Mouse (Mus musculus) bone marrow macrophage, adult 2 months (primary cell): ENCODE measurements around the gene Prrt1. TPM values are rescaled to one million over a fixed set of nuclear protein-coding genes. Genes with fewer than 3 reads are reported as not detected.

Experiments
- H3K27ac ChIP-seq: 2 replicates; pipeline ENCODE4 v1.5.1; 2012; ENCODE audit warnings: low read depth, low read length; ENCODE audit not compliant: insufficient read depth
- H3K4me1 ChIP-seq: 2 replicates; pipeline ENCODE4 v1.6.1; 2012; ENCODE audit warnings: low read length; ENCODE audit not compliant: control insufficient read depth, insufficient read depth
- H3K4me3 ChIP-seq: 2 replicates; pipeline ENCODE4 v1.5.1; 2012; ENCODE audit warnings: mild to moderate bottlenecking, low read length, moderate library complexity; ENCODE audit not compliant: insufficient read depth
- CTCF ChIP-seq: IDR thresholded peaks from 2 replicates; pipeline ENCODE4 v1.5.1; 2012; ENCODE audit warnings: low read depth, mild to moderate bottlenecking, low read length, moderate library complexity
- POLR2A ChIP-seq: IDR thresholded peaks from 2 replicates; pipeline ENCODE4 v1.6.1; 2012; ENCODE audit warnings: mild to moderate bottlenecking, low read depth, low read length, borderline replicate concordance
- polyA plus RNA-seq: library from polyadenylated mRNA; stranded (reverse); fragments of >200 nt; gene quantifications from 2 replicates; pipeline ENCODE4 v1.2.4, GENCODE M21; 2012; ENCODE audit not compliant: missing spikeins, insufficient read depth, insufficient read length

The Prrt1 gene
- polyA plus RNA-seq, 1 experiment = 1.3 TPM

DNA sequence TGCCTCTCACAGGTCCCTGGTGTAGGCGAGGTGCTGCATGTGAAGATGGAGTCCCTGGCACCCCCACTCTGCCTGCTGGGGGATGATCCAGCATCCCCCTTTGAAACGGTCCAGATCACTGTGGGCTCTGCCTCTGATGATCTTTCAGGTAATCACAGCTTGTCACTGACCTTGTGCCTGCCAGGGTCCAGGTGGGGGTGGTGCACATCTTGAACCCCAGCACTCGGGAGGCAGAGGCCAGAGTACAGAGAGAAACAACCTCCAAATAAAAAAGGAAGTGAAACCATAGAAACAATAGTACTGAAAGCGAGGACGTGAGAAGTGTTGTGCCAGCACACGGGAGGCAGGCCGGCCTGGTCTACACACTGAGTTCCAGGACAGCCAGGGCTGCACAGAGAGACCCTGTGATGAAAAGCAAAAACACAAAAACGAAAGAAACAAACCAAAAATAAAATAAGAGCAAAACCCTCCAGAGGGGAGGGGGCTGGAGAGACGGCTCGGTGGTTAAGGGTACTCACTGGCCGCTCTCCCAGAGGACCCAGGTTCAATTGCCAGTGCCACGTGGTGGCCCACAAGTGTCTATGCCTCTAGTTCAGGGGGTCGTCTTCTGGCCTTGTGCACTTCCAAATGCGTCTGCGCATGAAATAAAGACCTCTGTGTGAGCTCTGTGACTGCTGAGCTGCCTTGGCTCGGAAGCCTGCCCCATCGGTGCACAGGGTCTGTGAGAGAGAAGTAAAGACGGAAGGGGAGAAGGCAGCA lies 20.0 kb downstream of the Prrt1 start:
- peak overlapping the region; percentile 12; the same call in 1 of the 2 replicates for H3K27ac ChIP-seq
- TF ChIP-seq CTCF (no peak), POLR2A (no peak)
- peaks cover 32% of the 10 kb centered on the region for H3K4me1 ChIP-seq
- H3K4me3 ChIP-seq = no peak overlapping the region; the same call in 1 of the 2 replicates

DNA sequence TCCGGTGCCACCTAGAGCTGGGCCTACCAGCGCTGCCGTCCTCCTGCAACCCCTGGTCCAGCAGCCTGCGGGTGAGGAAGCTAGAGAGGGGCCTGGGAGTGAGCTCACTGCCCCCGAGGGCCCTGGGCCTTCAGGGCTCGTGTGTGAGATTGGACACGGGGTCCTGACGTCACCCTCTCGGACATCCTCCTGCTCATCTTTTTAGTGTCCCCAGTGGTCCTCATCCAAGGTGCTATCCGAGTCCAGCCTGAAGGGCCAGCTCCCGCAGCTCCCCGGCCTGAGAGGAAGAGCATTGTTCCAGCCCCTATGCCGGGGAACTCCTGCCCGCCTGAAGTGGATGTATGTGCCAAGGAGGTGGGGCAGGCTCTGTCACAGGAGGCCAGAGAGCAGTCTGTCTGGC lies 21.4 kb downstream of the Prrt1 start:
- no peak for TF ChIP-seq POLR2A
- no peak for TF ChIP-seq CTCF
- Histone ChIP-seq H3K4me3 (no peak overlapping the region), H3K4me1 (peaks cover 33% of the 10 kb centered on the region), H3K27ac (no peak overlapping the region)

DNA sequence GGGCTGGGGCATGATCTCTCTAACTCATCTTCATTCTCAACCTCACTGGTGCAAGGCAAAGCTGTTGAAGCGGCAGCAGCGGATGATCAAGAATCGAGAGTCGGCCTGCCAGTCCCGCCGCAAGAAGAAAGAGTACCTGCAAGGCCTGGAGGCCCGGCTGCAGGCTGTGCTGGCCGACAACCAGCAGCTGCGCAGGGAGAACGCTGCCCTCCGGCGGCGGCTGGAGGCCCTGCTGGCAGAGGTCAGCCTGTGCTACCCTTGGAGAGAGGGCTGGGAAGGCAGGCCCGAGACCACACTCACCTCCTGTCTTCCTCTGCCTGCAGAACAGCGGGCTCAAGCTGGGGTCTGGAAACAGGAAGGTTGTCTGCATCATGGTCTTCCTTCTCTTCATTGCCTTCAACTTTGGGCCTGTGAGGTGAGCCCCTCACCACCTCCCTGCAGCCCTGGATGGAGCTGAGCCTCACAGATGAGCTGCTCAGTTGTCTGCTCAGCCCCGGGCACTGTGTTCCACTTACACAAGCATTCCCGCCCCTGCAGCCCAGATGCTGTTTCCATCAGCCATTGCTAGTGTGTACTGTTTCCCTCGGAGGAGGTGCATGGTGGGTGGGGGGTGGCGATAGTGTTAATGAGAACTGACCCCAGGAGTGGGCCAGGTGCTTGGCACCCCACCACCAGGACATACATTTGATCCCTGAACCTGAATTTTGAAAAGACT lies 22.3 kb downstream of the Prrt1 start:
- no peak for TF ChIP-seq POLR2A
- peak; percentile 22; the same call in 1 of the 2 replicates for TF ChIP-seq CTCF
- peaks cover 27% of the 10 kb centered on the region for H3K4me1 ChIP-seq
- H3K4me3 ChIP-seq = no peak overlapping the region
- H3K27ac ChIP-seq = no peak overlapping the region

DNA sequence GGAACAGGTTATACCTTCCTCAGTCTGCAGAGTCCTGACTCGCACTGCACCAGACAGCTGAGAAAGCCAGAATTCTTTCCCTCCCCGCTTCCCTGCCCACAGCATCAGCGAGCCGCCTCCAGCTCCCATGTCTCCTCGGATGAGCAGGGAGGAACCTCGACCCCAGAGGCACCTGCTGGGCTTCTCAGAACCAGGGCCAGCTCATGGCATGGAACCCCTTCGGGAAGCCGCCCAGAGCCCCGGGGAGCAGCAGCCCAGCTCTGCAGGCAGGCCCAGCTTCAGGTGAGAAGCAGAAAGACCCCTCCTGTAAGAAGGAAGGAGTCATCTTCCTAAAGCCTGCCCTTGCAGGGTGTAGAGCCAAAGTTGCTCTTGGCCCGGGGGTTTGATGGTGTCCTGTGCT lies 23.2 kb downstream of the Prrt1 start:
- no peak overlapping the region for H3K4me3 ChIP-seq
- no peak for TF ChIP-seq POLR2A
- TF ChIP-seq CTCF = no peak
- H3K27ac ChIP-seq = no peak overlapping the region
- H3K4me1 ChIP-seq = peaks cover 29% of the 10 kb centered on the region

DNA sequence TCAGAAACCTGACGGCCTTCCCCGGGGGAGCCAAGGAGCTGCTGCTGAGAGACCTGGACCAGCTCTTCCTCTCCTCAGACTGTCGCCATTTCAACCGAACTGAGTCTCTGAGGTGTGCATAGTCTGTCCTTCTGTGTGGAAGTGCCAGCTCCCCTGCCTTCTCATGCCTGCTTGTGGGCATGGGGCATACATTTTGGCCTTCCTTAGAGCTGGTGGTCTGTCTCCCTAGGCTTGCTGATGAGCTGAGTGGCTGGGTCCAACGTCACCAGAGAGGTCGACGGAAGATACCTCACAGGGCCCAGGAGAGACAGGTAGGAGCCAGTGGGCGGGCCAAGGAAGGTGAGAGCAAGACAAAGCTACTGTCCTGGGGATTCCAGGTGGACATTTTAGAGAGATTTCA lies 23.7 kb downstream of the Prrt1 start:
- H3K4me1 ChIP-seq = peaks cover 29% of the 10 kb centered on the region
- no peak overlapping the region for H3K4me3 ChIP-seq
- no peak for TF ChIP-seq POLR2A
- no peak for TF ChIP-seq CTCF
- no peak overlapping the region for H3K27ac ChIP-seq

DNA sequence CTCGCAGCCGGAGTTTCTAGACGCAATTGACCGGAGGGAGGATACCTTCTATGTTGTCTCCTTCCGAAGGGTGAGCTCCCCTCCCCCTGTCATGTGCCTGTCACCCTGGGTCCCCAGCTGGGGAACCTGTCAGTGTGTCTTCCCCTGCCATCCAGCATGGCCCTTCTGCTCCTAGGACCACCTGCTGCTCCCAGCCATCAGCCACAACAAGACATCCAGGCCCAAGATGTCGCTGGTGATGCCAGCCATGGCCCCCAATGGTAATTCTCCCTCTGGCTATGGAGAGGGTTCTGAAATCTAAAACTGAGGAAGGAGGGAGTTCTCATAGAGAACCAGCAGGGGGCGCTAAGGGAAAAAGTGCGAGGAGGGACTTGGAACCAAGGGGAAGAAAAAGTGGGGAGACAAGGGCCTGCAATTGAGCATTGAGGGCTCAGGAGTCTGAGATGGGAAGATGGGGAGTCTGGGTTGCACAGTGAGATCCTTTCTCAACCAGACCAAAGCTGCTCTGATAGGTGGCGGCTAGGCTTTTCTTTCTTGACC lies 24.5 kb downstream of the Prrt1 start:
- Histone ChIP-seq H3K4me3 (no peak overlapping the region), H3K27ac (no peak overlapping the region), H3K4me1 (peaks cover 21% of the 10 kb centered on the region)
- TF ChIP-seq POLR2A (no peak), CTCF (peak; percentile 78)

DNA sequence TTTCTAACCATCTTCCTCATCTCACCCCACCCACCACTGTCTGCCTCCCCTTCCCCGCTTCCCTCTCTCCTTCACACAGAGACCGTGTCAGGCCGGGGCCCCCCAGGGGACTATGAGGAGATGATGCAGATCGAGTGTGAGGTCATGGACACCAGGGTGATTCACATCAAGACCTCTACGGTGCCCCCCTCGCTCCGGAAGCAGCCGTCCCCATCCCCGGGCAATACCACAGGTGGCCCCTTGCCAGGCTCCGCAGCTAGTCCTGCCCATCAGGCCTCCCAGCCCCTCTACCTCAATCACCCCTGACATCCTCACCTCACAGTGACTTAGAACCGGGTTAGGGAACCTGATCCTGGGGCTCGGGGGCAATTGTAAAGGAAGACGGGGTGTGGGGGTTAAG lies 25.1 kb downstream of the Prrt1 start:
- Histone ChIP-seq H3K4me3 (no peak overlapping the region), H3K4me1 (peaks cover 17% of the 10 kb centered on the region), H3K27ac (no peak overlapping the region)
- TF ChIP-seq CTCF = no peak
- no peak for TF ChIP-seq POLR2A

DNA sequence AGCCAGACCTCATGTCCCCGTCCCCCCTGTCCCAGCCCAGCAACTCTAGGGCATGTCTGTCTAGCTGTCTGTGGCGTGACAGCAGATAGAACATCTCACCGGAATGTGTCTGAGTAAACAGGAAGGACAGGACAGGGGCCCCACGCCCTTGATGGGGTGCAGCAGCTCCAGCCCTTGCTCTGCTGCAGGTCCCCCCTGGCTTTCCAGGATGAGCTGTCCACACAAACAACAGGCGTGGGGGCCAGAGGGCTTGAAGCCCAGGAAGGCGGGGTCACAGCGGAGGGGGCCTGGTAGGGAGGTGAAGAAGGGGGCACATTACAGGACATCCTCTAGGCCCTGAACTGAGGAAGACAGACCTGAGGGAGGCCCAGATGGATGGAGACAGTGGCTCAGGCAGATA lies 25.8 kb downstream of the Prrt1 start:
- H3K4me3 ChIP-seq = no peak overlapping the region
- TF ChIP-seq POLR2A = no peak
- no peak for TF ChIP-seq CTCF
- peaks cover 11% of the 10 kb centered on the region for H3K4me1 ChIP-seq
- H3K27ac ChIP-seq = no peak overlapping the region

DNA sequence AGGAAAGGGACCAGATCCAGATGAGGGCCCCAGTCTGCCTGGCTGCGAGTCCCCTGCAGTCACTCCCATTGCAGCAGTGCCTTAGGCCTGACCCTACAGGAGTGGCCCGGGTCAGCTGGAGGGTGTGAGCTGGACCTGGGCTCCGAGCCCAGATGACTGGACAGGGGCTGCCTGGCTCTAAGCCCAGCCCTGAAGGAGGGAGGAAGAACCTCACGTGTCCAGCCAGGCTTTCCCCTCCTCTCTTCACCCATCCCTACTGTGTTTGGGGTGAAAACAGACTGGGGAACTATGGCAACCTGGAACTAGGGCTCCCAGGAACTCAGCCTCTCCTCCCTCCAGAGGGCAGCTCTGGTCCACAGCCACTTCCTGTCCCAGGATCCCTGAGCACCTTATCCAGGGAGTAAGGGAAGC lies 26.3 kb downstream of the Prrt1 start:
- H3K27ac ChIP-seq = no peak overlapping the region
- H3K4me1 ChIP-seq = peaks cover 11% of the 10 kb centered on the region
- no peak overlapping the region for H3K4me3 ChIP-seq
- TF ChIP-seq CTCF = no peak
- no peak for TF ChIP-seq POLR2A

DNA sequence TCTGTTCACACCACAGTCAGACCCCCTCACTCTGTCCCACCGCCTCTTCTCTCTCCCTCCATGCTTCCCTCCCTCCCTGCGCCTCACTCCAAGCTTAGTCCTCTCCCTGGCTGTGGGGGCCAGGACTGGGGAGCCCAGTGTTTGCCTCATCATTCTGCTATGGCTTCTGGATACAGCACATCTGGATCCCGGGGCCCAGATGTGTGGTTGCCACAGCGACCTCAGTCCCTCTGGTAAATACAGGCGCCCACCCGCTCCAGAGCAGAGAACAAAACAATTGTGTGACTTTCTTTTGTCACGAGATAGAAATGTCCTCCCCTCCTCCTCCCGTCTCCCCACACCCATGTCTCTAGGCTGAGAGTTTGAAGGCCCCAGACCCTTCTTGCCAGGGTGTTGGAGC lies 27.3 kb downstream of the Prrt1 start:
- TF ChIP-seq CTCF (no peak), POLR2A (no peak)
- Histone ChIP-seq H3K27ac (no peak overlapping the region), H3K4me3 (no peak overlapping the region), H3K4me1 (peaks cover 14% of the 10 kb centered on the region)
